ENCODE assay signal across 9 mouse cellular contexts in genomic region chr19:4829156-4829555, GRCm38 (mm10). TPM values are rescaled to one million over a fixed set of nuclear protein-coding genes. Genes with fewer than 3 reads are reported as not detected.
A peak's percentile ranks its signal among the peaks of the same experiment; 100 is the strongest.
DNase-seq lines count a peak whose midpoint lies in the region; ATAC-seq and TF ChIP-seq lines count a peak whose summit lies in the region.
"Had no signal": no experiment of that assay in that cellular context is flagged by ENCODE, and none has a peak within 500 bp of the region (broad histone marks: within the 10 kb centered on the region; RNA-seq: fewer than 3 reads in every experiment).

No protein-coding gene starts in this region.

- no peak overlapping the region for H3K4me3 ChIP-seq in layer of hippocampus, adult 2 months

- no peak for TF ChIP-seq CTCF in layer of hippocampus, adult 2 months (conservative IDR thresholded peaks at IDR 0.05)

- no peak overlapping the region for H3K27ac ChIP-seq in layer of hippocampus, adult 2 months

- ATAC-seq in erythroid progenitor cell, adult 5-6 weeks (replicated peaks; ENCODE audit: low FRiP score, poor library complexity, severe bottlenecking), result no peak
- ATAC-seq: Patski had no signal

- DNase-seq in layer of hippocampus, adult 11-12 months (ENCODE audit: low spot score), result peak; percentile 59
- no peak for DNase-seq in layer of hippocampus, adult 9-10 months (ENCODE audit: low spot score)
- peak; percentile 77 to 82 for DNase-seq in adrenal gland, postnatal 36 days
- DNase-seq in gastrocnemius, postnatal 14 days, result peak; percentile 70
- peak; percentile 59 to 68 for DNase-seq in layer of hippocampus, adult 2 months (ENCODE audit: low spot score in 2 of 2)
- DNase-seq in thymus, postnatal 36 days, result no peak
- no peak for DNase-seq in urinary bladder, adult 18-20 months (ENCODE audit: low spot score in 2 of 2)

- intact Hi-C loops in gastrocnemius, postnatal 14 days (cut with DNase I; ENCODE audit: low total_unique reads), result no loop called here

RNA-seq across cellular contexts. Expression of gene Ccs, which starts 10.0 kb away (rescaled TPM):
- 100 to 1,000 TPM; 112 to 121 TPM for total RNA-seq in adrenal gland, postnatal 36 days (2021)
- total RNA-seq in gastrocnemius, postnatal 14 days (2021), result 10 to 100 TPM; 31.4 to 34.1 TPM
- total RNA-seq in layer of hippocampus, adult 2 months (2021), result 10 to 100 TPM; 33.9 to 38.8 TPM
- total RNA-seq in erythroid progenitor cell, adult 5-6 weeks (2015; ENCODE audit: low replicate concordance), result 30.2 and 74.6 TPM in 2 replicates
- total RNA-seq in erythroid progenitor cell, adult 5-6 weeks (2017; ENCODE audit: low replicate concordance), result 63.1 and 81.9 TPM in 2 replicates

RNA-seq across cellular contexts. Expression of gene Ccdc87, which starts 10.0 kb away (rescaled TPM):
- under 1 TPM in 1 of 2 experiments, not detected in 1; 0.20 TPM for total RNA-seq in adrenal gland, postnatal 36 days (2021)
- not detected for total RNA-seq in gastrocnemius, postnatal 14 days (2021)
- 1 to 10 TPM; 1.7 to 2.2 TPM for total RNA-seq in layer of hippocampus, adult 2 months (2021)
- not detected in 2 replicates for total RNA-seq in erythroid progenitor cell, adult 5-6 weeks (2015; ENCODE audit: low replicate concordance)
- total RNA-seq in erythroid progenitor cell, adult 5-6 weeks (2017; ENCODE audit: low replicate concordance), result not detected in 2 replicates

RNA-seq across cellular contexts. Expression of gene Rbm14, which starts 17.7 kb away (rescaled TPM):
- total RNA-seq in adrenal gland, postnatal 36 days (2021), result 10 to 100 TPM; 48.7 to 60.3 TPM
- total RNA-seq in gastrocnemius, postnatal 14 days (2021), result 10 to 100 TPM; 13.6 to 13.9 TPM
- 10 to 100 TPM; 59.5 to 65.9 TPM for total RNA-seq in layer of hippocampus, adult 2 months (2021)
- 28.1 and 35.3 TPM in 2 replicates for total RNA-seq in erythroid progenitor cell, adult 5-6 weeks (2015; ENCODE audit: low replicate concordance)
- total RNA-seq in erythroid progenitor cell, adult 5-6 weeks (2017; ENCODE audit: low replicate concordance), result 27.7 and 27.9 TPM in 2 replicates

RNA-seq across cellular contexts. Expression of gene Gm21992, which starts 17.7 kb away (rescaled TPM):
- total RNA-seq in adrenal gland, postnatal 36 days (2021), result 10 to 100 TPM; 24.5 to 25.1 TPM
- 10 to 100 TPM in 1 of 2 experiments, 1 to 10 TPM in 1; 9.0 to 11.9 TPM for total RNA-seq in gastrocnemius, postnatal 14 days (2021)
- total RNA-seq in layer of hippocampus, adult 2 months (2021), result 10 to 100 TPM; 26.6 to 27.2 TPM
- total RNA-seq in erythroid progenitor cell, adult 5-6 weeks (2015; ENCODE audit: low replicate concordance), result 13.7 and 83.8 TPM in 2 replicates
- 29.0 and 62.2 TPM in 2 replicates for total RNA-seq in erythroid progenitor cell, adult 5-6 weeks (2017; ENCODE audit: low replicate concordance)

RNA-seq across cellular contexts. Expression of gene Ctsf, which starts 25.8 kb away (rescaled TPM):
- total RNA-seq in adrenal gland, postnatal 36 days (2021), result 100 to 1,000 TPM; 332 to 462 TPM
- total RNA-seq in gastrocnemius, postnatal 14 days (2021), result 10 to 100 TPM; 29.5 to 38.2 TPM
- total RNA-seq in layer of hippocampus, adult 2 months (2021), result 100 to 1,000 TPM; 108 to 114 TPM
- 22.0 and 71.3 TPM in 2 replicates for total RNA-seq in erythroid progenitor cell, adult 5-6 weeks (2015; ENCODE audit: low replicate concordance)
- total RNA-seq in erythroid progenitor cell, adult 5-6 weeks (2017; ENCODE audit: low replicate concordance), result 41.3 and 45.0 TPM in 2 replicates

Comparison
In these comparisons a context has a peak if more than half of its experiments do, and no peak if none do; other contexts are left out.
1. DNase-seq: peak in layer of hippocampus, adult 11-12 months (single experiment), adrenal gland, postnatal 36 days (2 of 2), gastrocnemius, postnatal 14 days (single experiment) and layer of hippocampus, adult 2 months (2 of 2); none in layer of hippocampus, adult 9-10 months (single experiment), thymus, postnatal 36 days (0 of 2) and urinary bladder, adult 18-20 months (0 of 2).